Mouse (Mus musculus) C2C12 (cell line): Measurements from ENCODE around the gene Pdzd4. TPM values are rescaled to one million over a fixed set of nuclear protein-coding genes. Genes with fewer than 3 reads are reported as not detected.

Experiments used
- H3K27me3 ChIP-seq: one replicate; pipeline ENCODE4 v1.6.1; 2011; ENCODE audit not compliant: control insufficient read depth, insufficient read depth, insufficient read length
- H3K36me3 ChIP-seq: one replicate; pipeline ENCODE4 v1.6.1; 2011; ENCODE audit not compliant: control insufficient read depth, insufficient read depth
- H3K4me3 ChIP-seq: one replicate; pipeline ENCODE4 v1.5.1; 2011; ENCODE audit warnings: mild to moderate bottlenecking, control low read depth; ENCODE audit not compliant: poor library complexity, insufficient read depth, severe bottlenecking
- H3K79me2 ChIP-seq: one replicate; pipeline ENCODE4 v1.6.1; 2011; ENCODE audit not compliant: control insufficient read depth, insufficient read depth
- H3K79me3 ChIP-seq: one replicate; pipeline ENCODE4 v1.6.1; 2011; ENCODE audit warnings: low read depth, control low read depth
- H3ac ChIP-seq: one replicate; pipeline ENCODE3; 2011; ENCODE audit warnings: low read depth; ENCODE audit not compliant: control insufficient read depth, insufficient read length
- CEBPB ChIP-seq: IDR thresholded peaks from one replicate; pipeline ENCODE4 v1.6.1; 2011; ENCODE audit warnings: low read depth, mild to moderate bottlenecking, control low read depth, moderate library complexity
- CTCF ChIP-seq: IDR thresholded peaks from one replicate; pipeline ENCODE4 v1.5.1; 2011; ENCODE audit not compliant: control insufficient read depth, insufficient read depth, insufficient read length
- FOSL1 ChIP-seq: IDR thresholded peaks from one replicate; pipeline ENCODE4 v1.8.0; 2011; ENCODE audit warnings: mild to moderate bottlenecking, low read length; ENCODE audit not compliant: poor library complexity, insufficient read depth, severe bottlenecking
- MAX ChIP-seq: IDR thresholded peaks from one replicate; pipeline ENCODE4 v1.6.1; 2011; ENCODE audit warnings: mild to moderate bottlenecking, control low read depth
- MYOD1 ChIP-seq: IDR thresholded peaks from one replicate; pipeline ENCODE4 v1.6.1; 2011; ENCODE audit warnings: low read depth; ENCODE audit not compliant: control insufficient read depth, insufficient read length
- MYOG ChIP-seq: IDR thresholded peaks from one replicate; pipeline ENCODE4 v1.6.1; 2011; ENCODE audit not compliant: control insufficient read depth, insufficient read length; ENCODE audit errors: extremely low read depth
- USF1 ChIP-seq: IDR thresholded peaks from one replicate; pipeline ENCODE4 v1.6.1; 2011; ENCODE audit warnings: low read depth, mild to moderate bottlenecking, control low read depth, moderate library complexity
- polyA plus RNA-seq: library from polyadenylated mRNA; unstranded; fragments of >200 nt; fragmentation: generic; extraction: Trizol; gene quantifications from one replicate; pipeline ENCODE4 v1.2.1, GENCODE M21; 2012; ENCODE audit warnings: missing spikeins

The Pdzd4 gene
- polyA plus RNA-seq, 1 experiment, result 0.18 TPM

GRCm38 (mm10) chrX:73756334-73757140 is 68.2 kb downstream of the Pdzd4 start, which contains the start of gene Plxnb3:
Gene Plxnb3, plus strand, starts transcription at chrX:73757090.
- H3K36me3 ChIP-seq, result no peaks in the 10 kb centered on the region
- H3K27me3 ChIP-seq, result no peaks in the 10 kb centered on the region
- no peaks in the 10 kb centered on the region for H3K79me2 ChIP-seq
- H3K79me3 ChIP-seq, result no peaks in the 10 kb centered on the region
- no peak within 1 kb of the TSS for H3K4me3 ChIP-seq
- TF ChIP-seq MYOD1 (no peak), FOSL1 (no peak), MAX (no peak), CTCF (no peak), MYOG (no peak), USF1 (no peak), CEBPB (no peak)
- no peak within 1 kb of the TSS for H3ac ChIP-seq

GRCm38 (mm10) chrX:73748977-73749376 is 75.8 kb downstream of the Pdzd4 start:
- no peaks in the 10 kb centered on the region for H3K27me3 ChIP-seq
- H3K79me3 ChIP-seq, result no peaks in the 10 kb centered on the region
- H3K4me3 ChIP-seq, result no peak overlapping the region
- no peaks in the 10 kb centered on the region for H3K36me3 ChIP-seq
- no peak for TF ChIP-seq CTCF
- TF ChIP-seq MYOD1, result no peak
- no peak for TF ChIP-seq CEBPB
- no peak for TF ChIP-seq USF1
- no peak for TF ChIP-seq FOSL1
- TF ChIP-seq MYOG, result no peak
- no peak for TF ChIP-seq MAX
- no peaks in the 10 kb centered on the region for H3K79me2 ChIP-seq
- no peak overlapping the region for H3ac ChIP-seq

- Histone ChIP-seq H3K79me2 (no peaks in the 10 kb centered on the region), H3K4me3 (no peak overlapping the region), H3K79me3 (no peaks in the 10 kb centered on the region), H3ac (no peak overlapping the region), H3K27me3 (no peaks in the 10 kb centered on the region), H3K36me3 (no peaks in the 10 kb centered on the region)
- TF ChIP-seq MYOD1, result no peak
- TF ChIP-seq CTCF, result no peak
- no peak for TF ChIP-seq MYOG
- TF ChIP-seq USF1, result no peak
- no peak for TF ChIP-seq FOSL1
- no peak for TF ChIP-seq MAX
- TF ChIP-seq CEBPB, result no peak
Observed at GRCm38 (mm10) chrX:73744774-73745481, 79.8 kb downstream of the Pdzd4 start.

Other genes starting within 250 kb of the Pdzd4 start
- 22.3 TPM for gene Dusp9, start 185.6 kb downstream of the Pdzd4 start, polyA plus RNA-seq
- gene Pnck, start 164.9 kb downstream of the Pdzd4 start, polyA plus RNA-seq, result 0.06 TPM
- gene Slc6a8, start 151.8 kb downstream of the Pdzd4 start, polyA plus RNA-seq, result 62.8 TPM
- 185 TPM for gene Bcap31, start 108.8 kb downstream of the Pdzd4 start, polyA plus RNA-seq
- 7.6 TPM for gene Abcd1, start 108.4 kb downstream of the Pdzd4 start, polyA plus RNA-seq
- 0.02 TPM for gene Plxnb3, start 67.9 kb downstream of the Pdzd4 start, polyA plus RNA-seq
- 0.09 TPM for gene Srpk3, start 50.6 kb downstream of the Pdzd4 start, polyA plus RNA-seq
- gene Idh3g, start 38.1 kb downstream of the Pdzd4 start, polyA plus RNA-seq, result 141 TPM
- gene Ssr4, start 37.9 kb downstream of the Pdzd4 start, polyA plus RNA-seq, result 260 TPM
- 0.02 TPM for gene Avpr2, start 67.1 kb upstream of the Pdzd4 start, polyA plus RNA-seq
- 0.55 TPM for gene L1cam, start 71.1 kb upstream of the Pdzd4 start, polyA plus RNA-seq
- 0.23 TPM for gene Arhgap4, start 96.9 kb upstream of the Pdzd4 start, polyA plus RNA-seq
- 165 TPM for gene Naa10, start 97.0 kb upstream of the Pdzd4 start, polyA plus RNA-seq
- 73.2 TPM for gene Renbp, start 105.9 kb upstream of the Pdzd4 start, polyA plus RNA-seq
- gene Hcfc1, start 141.4 kb upstream of the Pdzd4 start, polyA plus RNA-seq, result 58.7 TPM
- 33.9 TPM for gene Irak1, start 198.9 kb upstream of the Pdzd4 start, polyA plus RNA-seq